Mouse (Mus musculus) adipose tissue, adult 10 weeks (tissue): ENCODE results near the gene Hist2h2ab. TPM values are rescaled to one million over a fixed set of nuclear protein-coding genes. Genes with fewer than 3 reads are reported as not detected.

ENCODE experiments used
- polyA plus RNA-seq: library from polyadenylated mRNA; stranded (reverse); fragments of 350-450 nt; fragmentation: Illumina TruSeq; extraction: RNeasy Lipid Tissue Mini Kit (QIAGEN cat#74804); gene quantifications from one replicate; pipeline ENCODE4 v1.2.3, GENCODE M21; 2014; ENCODE audit warnings: low read depth, low replicate concordance

The Hist2h2ab gene
- not detected for polyA plus RNA-seq

GRCm38 (mm10) chr3:96219661-96220130, at the start of gene Hist2h2ab, which contains the start of gene Bola1:
Gene Hist2h2ab (plus strand): TSS chr3:96219865.
Gene Bola1 (minus strand): TSS chr3:96219709.

GRCm38 (mm10) chr3:96172197-96173178, 47.2 kb upstream of the Hist2h2ab start, which contains the start of gene Sf3b4:
Gene Sf3b4 (plus strand): TSS chr3:96172332.

GRCm38 (mm10) chr3:96180727-96181477, 38.8 kb upstream of the Hist2h2ab start, which contains the start of gene Sv2a:
Gene Sv2a (plus strand): TSS chr3:96181151.

GRCm38 (mm10) chr3:96220765-96221639, 1.3 kb downstream of the Hist2h2ab start, which contains the start of the genes Hist2h2ac and Hist2h2be:
Gene Hist2h2ac (minus strand): TSS chr3:96220880.
Gene Hist2h2be (plus strand): TSS chr3:96221119.

GRCm38 (mm10) chr3:96238954-96239793, 19.5 kb downstream of the Hist2h2ab start, which contains the start of gene Hist2h3c2:
Gene Hist2h3c2 (minus strand): TSS chr3:96239127.

GRCm38 (mm10) chr3:96239949-96240798, 20.5 kb downstream of the Hist2h2ab start, which contains the start of gene Hist2h2aa2:
Gene Hist2h2aa2 (minus strand): TSS chr3:96240276.

GRCm38 (mm10) chr3:96245003-96245886, 25.6 kb downstream of the Hist2h2ab start, which contains the start of gene Hist2h2aa1:
Gene Hist2h2aa1 (plus strand): TSS chr3:96245497.

GRCm38 (mm10) chr3:96246427-96246856, 26.8 kb downstream of the Hist2h2ab start, which contains the start of gene Hist2h3c1:
Gene Hist2h3c1 (plus strand): TSS chr3:96246685.

GRCm38 (mm10) chr3:96262979-96263550, 43.4 kb downstream of the Hist2h2ab start, which contains the start of gene Hist2h4:
Gene Hist2h4 (minus strand): TSS chr3:96263311.

GRCm38 (mm10) chr3:96268051-96268775, 48.5 kb downstream of the Hist2h2ab start, which contains the start of gene Hist2h3b:
Gene Hist2h3b (plus strand): TSS chr3:96268654.

Other genes starting within 250 kb of the Hist2h2ab start
- gene Plekho1, start 223.9 kb upstream of the Hist2h2ab start, polyA plus RNA-seq: 31.8 TPM
- gene Vps45, start 161.4 kb upstream of the Hist2h2ab start, polyA plus RNA-seq: 22.3 TPM
- 16.0 TPM for gene Otud7b, start 115.3 kb upstream of the Hist2h2ab start, polyA plus RNA-seq
- gene Mtmr11, start 57.9 kb upstream of the Hist2h2ab start, polyA plus RNA-seq: 14.9 TPM
- 39.2 TPM for gene Sf3b4, start 47.5 kb upstream of the Hist2h2ab start, polyA plus RNA-seq
- 2.5 TPM for gene Sv2a, start 38.7 kb upstream of the Hist2h2ab start, polyA plus RNA-seq
- 37.5 TPM for gene Bola1, start 156 bp upstream of the Hist2h2ab start, polyA plus RNA-seq
- not detected for gene Hist2h2ac, start 1.0 kb downstream of the Hist2h2ab start, polyA plus RNA-seq
- 14.6 TPM for gene Hist2h2be, start 1.3 kb downstream of the Hist2h2ab start, polyA plus RNA-seq
- gene Hist2h3c2, start 19.3 kb downstream of the Hist2h2ab start, polyA plus RNA-seq: 4.2 TPM
- gene Hist2h2aa2, start 20.4 kb downstream of the Hist2h2ab start, polyA plus RNA-seq: 306 TPM
- 88.6 TPM for gene Hist2h2aa1, start 25.6 kb downstream of the Hist2h2ab start, polyA plus RNA-seq
- gene Hist2h3c1, start 26.8 kb downstream of the Hist2h2ab start, polyA plus RNA-seq: not detected
- gene Hist2h4, start 43.4 kb downstream of the Hist2h2ab start, polyA plus RNA-seq: 3.0 TPM
- not detected for gene Hist2h3b, start 48.8 kb downstream of the Hist2h2ab start, polyA plus RNA-seq
- gene Hist2h2bb, start 49.9 kb downstream of the Hist2h2ab start, polyA plus RNA-seq: not detected
- gene Fcgr1, start 74.1 kb downstream of the Hist2h2ab start, polyA plus RNA-seq: 3.9 TPM
- not detected for gene BC107364, start 232.4 kb downstream of the Hist2h2ab start, polyA plus RNA-seq